Mouse (Mus musculus): ENCODE results near the gene Sipa1l3.
A peak's percentile ranks its signal among the peaks of the same experiment; 100 is the strongest.

The Sipa1l3 gene

GRCm38 (mm10) chr7:29316137-29316734, 202.2 kb downstream of the Sipa1l3 start:
- H3K9me3 ChIP-seq (ENCODE audit: low read length), result no peaks in the 10 kb centered on the region
- H3K27me3 ChIP-seq (ENCODE audit: insufficient read depth, low read length), result no peaks in the 10 kb centered on the region
- peaks cover 89% of the 10 kb centered on the region for H3K4me1 ChIP-seq (replicated peaks; ENCODE audit: low read depth, low read length)
- TF ChIP-seq CTCF (conservative IDR thresholded peaks at IDR 0.05; ENCODE audit: low read length), result no peak
- no peak for TF ChIP-seq NANOG (IDR thresholded peaks at IDR 0.05; ENCODE audit: borderline replicate concordance, low read length)
- no peak for TF ChIP-seq POU5F1 (IDR thresholded peaks at IDR 0.05; ENCODE audit: borderline replicate concordance, low read length)
- peaks cover 29% of the 10 kb centered on the region for H3K36me3 ChIP-seq (ENCODE audit: insufficient read depth, low read length)
- H3K4me3 ChIP-seq (replicated peaks; ENCODE audit: low read length), result peak overlapping the region; percentile 56

GRCm38 (mm10) chr7:29314844-29315628, 203.4 kb downstream of the Sipa1l3 start:
- TF ChIP-seq CTCF (conservative IDR thresholded peaks at IDR 0.05; ENCODE audit: low read length) (no peak), NANOG (IDR thresholded peaks at IDR 0.05; ENCODE audit: borderline replicate concordance, low read length) (no peak), POU5F1 (IDR thresholded peaks at IDR 0.05; ENCODE audit: borderline replicate concordance, low read length) (no peak)
- Histone ChIP-seq H3K4me3 (replicated peaks; ENCODE audit: low read length) (peak overlapping the region; percentile 66), H3K4me1 (replicated peaks; ENCODE audit: low read depth, low read length) (peaks cover 77% of the 10 kb centered on the region), H3K9me3 (ENCODE audit: low read length) (no peaks in the 10 kb centered on the region), H3K36me3 (ENCODE audit: insufficient read depth, low read length) (peaks cover 34% of the 10 kb centered on the region), H3K27me3 (ENCODE audit: insufficient read depth, low read length) (peaks cover 7% of the 10 kb centered on the region)

- H3K27me3 ChIP-seq (ENCODE audit: insufficient read depth, low read length), result peaks cover 19% of the 10 kb centered on the region
- H3K4me1 ChIP-seq (replicated peaks; ENCODE audit: low read depth, low read length), result peaks cover 77% of the 10 kb centered on the region
- peaks cover 34% of the 10 kb centered on the region for H3K36me3 ChIP-seq (ENCODE audit: insufficient read depth, low read length)
- no peaks in the 10 kb centered on the region for H3K9me3 ChIP-seq (ENCODE audit: low read length)
- peak overlapping the region; percentile 66 for H3K4me3 ChIP-seq (replicated peaks; ENCODE audit: low read length)
- no peak for TF ChIP-seq NANOG (IDR thresholded peaks at IDR 0.05; ENCODE audit: borderline replicate concordance, low read length)
- no peak for TF ChIP-seq CTCF (conservative IDR thresholded peaks at IDR 0.05; ENCODE audit: low read length)
- no peak for TF ChIP-seq POU5F1 (IDR thresholded peaks at IDR 0.05; ENCODE audit: borderline replicate concordance, low read length)
Measured at GRCm38 (mm10) chr7:29313572-29314261, 204.7 kb downstream of the Sipa1l3 start.

- Histone ChIP-seq H3K36me3 (ENCODE audit: insufficient read depth, low read length) (peaks cover 34% of the 10 kb centered on the region), H3K27me3 (ENCODE audit: insufficient read depth, low read length) (peaks cover 26% of the 10 kb centered on the region)
- no peak for TF ChIP-seq POU5F1 (IDR thresholded peaks at IDR 0.05; ENCODE audit: borderline replicate concordance, low read length)
- TF ChIP-seq NANOG (IDR thresholded peaks at IDR 0.05; ENCODE audit: borderline replicate concordance, low read length), result no peak
- TF ChIP-seq CTCF (conservative IDR thresholded peaks at IDR 0.05; ENCODE audit: low read length), result no peak
Measured at GRCm38 (mm10) chr7:29313051-29313450, 205.4 kb downstream of the Sipa1l3 start.

GRCm38 (mm10) chr7:29309749-29310148, 208.7 kb downstream of the Sipa1l3 start:
- no peak for TF ChIP-seq NANOG (IDR thresholded peaks at IDR 0.05; ENCODE audit: borderline replicate concordance, low read length)
- no peak for TF ChIP-seq POU5F1 (IDR thresholded peaks at IDR 0.05; ENCODE audit: borderline replicate concordance, low read length)
- no peak for TF ChIP-seq CTCF (conservative IDR thresholded peaks at IDR 0.05; ENCODE audit: low read length)
- Histone ChIP-seq H3K36me3 (ENCODE audit: insufficient read depth, low read length) (peaks cover 31% of the 10 kb centered on the region), H3K4me1 (replicated peaks; ENCODE audit: low read depth, low read length) (peaks cover 72% of the 10 kb centered on the region), H3K4me3 (replicated peaks; ENCODE audit: low read length) (peak overlapping the region; percentile 75), H3K27me3 (ENCODE audit: insufficient read depth, low read length) (peaks cover 27% of the 10 kb centered on the region), H3K9me3 (ENCODE audit: low read length) (no peaks in the 10 kb centered on the region)

More at GRCm38 (mm10) chr7:29313051-29313450, 205.4 kb downstream of the Sipa1l3 start:
- Histone ChIP-seq H3K4me3 (replicated peaks; ENCODE audit: low read length) (no peak overlapping the region; the same call in 1 of the 2 replicates), H3K9me3 (ENCODE audit: low read length) (no peaks in the 10 kb centered on the region), H3K4me1 (replicated peaks; ENCODE audit: low read depth, low read length) (peaks cover 77% of the 10 kb centered on the region)

GRCm38 (mm10) chr7:29309221-29309721, 209.2 kb downstream of the Sipa1l3 start:
- Histone ChIP-seq H3K27me3 (ENCODE audit: insufficient read depth, low read length) (peaks cover 31% of the 10 kb centered on the region), H3K4me1 (replicated peaks; ENCODE audit: low read depth, low read length) (peaks cover 72% of the 10 kb centered on the region), H3K4me3 (replicated peaks; ENCODE audit: low read length) (peak overlapping the region; percentile 75), H3K36me3 (ENCODE audit: insufficient read depth, low read length) (peaks cover 27% of the 10 kb centered on the region), H3K9me3 (ENCODE audit: low read length) (no peaks in the 10 kb centered on the region)
- TF ChIP-seq NANOG (IDR thresholded peaks at IDR 0.05; ENCODE audit: borderline replicate concordance, low read length), result no peak
- no peak for TF ChIP-seq CTCF (conservative IDR thresholded peaks at IDR 0.05; ENCODE audit: low read length)
- no peak for TF ChIP-seq POU5F1 (IDR thresholded peaks at IDR 0.05; ENCODE audit: borderline replicate concordance, low read length)

- TF ChIP-seq POU5F1 (IDR thresholded peaks at IDR 0.05; ENCODE audit: borderline replicate concordance, low read length) (no peak), NANOG (IDR thresholded peaks at IDR 0.05; ENCODE audit: borderline replicate concordance, low read length) (no peak), CTCF (conservative IDR thresholded peaks at IDR 0.05; ENCODE audit: low read length) (no peak)
- Histone ChIP-seq H3K9me3 (ENCODE audit: low read length) (no peaks in the 10 kb centered on the region), H3K4me1 (replicated peaks; ENCODE audit: low read depth, low read length) (peaks cover 66% of the 10 kb centered on the region), H3K27me3 (ENCODE audit: insufficient read depth, low read length) (peaks cover 34% of the 10 kb centered on the region), H3K4me3 (replicated peaks; ENCODE audit: low read length) (peak overlapping the region; percentile 82), H3K36me3 (ENCODE audit: insufficient read depth, low read length) (peaks cover 15% of the 10 kb centered on the region)
Measured at GRCm38 (mm10) chr7:29307350-29308104, 210.9 kb downstream of the Sipa1l3 start.

Measured in E14TG2a.4 (cell line).